Mouse (Mus musculus) retina, embryonic 14.5 days (tissue): ENCODE measurements around the gene Trappc11.
A peak's percentile ranks its signal among the peaks of the same experiment; 100 is the strongest.
"Not testable (repeated sequence)": the region's sequence is repeated elsewhere in the genome, so short reads cannot be mapped to it uniquely, and the experiment has no call there.

ENCODE experiments used
- DNase-seq: peaks from one replicate; pipeline ENCODE4 v3.0.0-alpha.2; 2015; ENCODE audit warnings: low spot score

Trappc11 gene

GRCm38 (mm10) chr8:47482354-47483071 is 50.8 kb downstream of the Trappc11 start:
- peak; percentile 53 for DNase-seq

GRCm38 (mm10) chr8:47480039-47480438 is 53.2 kb downstream of the Trappc11 start:
- no peak for DNase-seq

DNA sequence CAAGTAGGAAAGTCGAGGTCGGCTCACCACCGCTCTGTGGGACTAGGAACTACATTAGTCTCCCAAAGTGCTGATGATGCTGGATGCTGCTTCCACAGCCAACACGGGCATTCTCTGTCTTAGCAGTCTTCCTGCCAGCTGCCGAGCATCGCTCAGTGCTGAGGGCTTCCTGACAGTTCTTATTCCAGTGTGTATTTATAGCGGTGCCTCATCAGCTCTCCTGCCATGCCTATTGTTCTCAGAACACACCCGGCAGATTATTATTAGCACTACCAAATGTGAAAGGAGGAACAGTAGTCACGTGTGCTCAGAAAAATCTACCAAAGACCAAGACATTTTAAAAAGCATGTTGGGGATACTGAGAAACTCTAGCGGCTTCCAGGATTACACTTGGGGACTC is 71.6 kb downstream of the Trappc11 start:
- DNase-seq = no peak

GRCm38 (mm10) chr8:47459216-47459749 is 74.0 kb downstream of the Trappc11 start:
- DNase-seq = no peak

DNA sequence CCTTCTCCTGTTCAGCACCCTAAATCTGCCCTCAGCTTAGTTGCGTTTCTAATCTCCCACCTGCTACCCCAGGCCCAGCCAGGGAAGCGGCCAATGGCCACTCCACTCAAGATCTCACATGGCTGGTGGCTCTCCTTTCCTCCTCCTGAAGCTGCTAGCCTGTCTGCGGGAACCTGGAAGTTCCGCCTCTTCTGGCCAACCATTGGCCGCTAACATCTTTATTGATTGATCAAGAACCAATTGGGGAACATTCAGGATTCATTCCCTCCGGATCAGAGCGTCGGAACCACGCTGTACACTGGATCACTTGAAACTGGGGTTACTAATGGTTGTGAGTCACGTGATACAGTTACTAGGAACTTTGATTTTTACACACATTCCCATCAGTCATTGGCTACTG is 74.7 kb downstream of the Trappc11 start:
- no peak for DNase-seq

GRCm38 (mm10) chr8:47449211-47449610 is 84.1 kb downstream of the Trappc11 start:
- not testable (repeated sequence) for DNase-seq

- peak; percentile 31 for DNase-seq
These were observed 86.8 kb downstream of the Trappc11 start, which contains the start of gene Stox2 for GRCm38 (mm10) chr8:47446312-47447046. Gene Stox2, minus strand, starts transcription at chr8:47446362.
